Mouse (Mus musculus) neural tube, embryonic 14.5 days (tissue): ENCODE data around the gene Palm2. TPM values are rescaled to one million over a fixed set of nuclear protein-coding genes. Genes with fewer than 3 reads are reported as not detected.

Experiments
- ATAC-seq: fragments of 200-750 bp; cut with Nextera tagmentation; 2 replicates; pipeline ENCODE4 v1.8.0; 2017; ENCODE audit warnings: low read depth, mild to moderate bottlenecking, moderate TSS enrichment, moderate library complexity
- H3K27ac ChIP-seq: fragments of 300-500 bp; sonication (generic); 2 replicates; pipeline ENCODE4 v1.5.1; 2014; ENCODE audit warnings: low read depth, mild to moderate bottlenecking, control low read depth, low read length, moderate library complexity, mixed read lengths
- H3K27me3 ChIP-seq: fragments of 300-500 bp; sonication (generic); 2 replicates; pipeline ENCODE4 v1.6.1; 2014; ENCODE audit warnings: low read length; ENCODE audit not compliant: control insufficient read depth, insufficient read depth
- H3K36me3 ChIP-seq: fragments of 300-500 bp; sonication (generic); 2 replicates; pipeline ENCODE4 v1.6.1; 2014; ENCODE audit warnings: low read length, mixed read lengths; ENCODE audit not compliant: control insufficient read depth, insufficient read depth
- H3K4me1 ChIP-seq: fragments of 300-500 bp; sonication (generic); 2 replicates; pipeline ENCODE4 v1.6.1; 2014; ENCODE audit warnings: low read length; ENCODE audit not compliant: control insufficient read depth, insufficient read depth
- H3K4me2 ChIP-seq: fragments of 300-500 bp; sonication (generic); 2 replicates; pipeline ENCODE4 v1.6.1; 2014; ENCODE audit warnings: mild to moderate bottlenecking, low read depth, low read length, control low read depth
- H3K4me3 ChIP-seq: fragments of 300-500 bp; sonication (generic); 2 replicates; pipeline ENCODE4 v1.5.1; 2014; ENCODE audit warnings: low read depth, low read length, control low read depth, mixed read lengths
- H3K9ac ChIP-seq: fragments of 300-500 bp; sonication (generic); replicated peaks from 2 replicates; pipeline ENCODE4 v1.6.1; 2014; ENCODE audit warnings: low read depth, mild to moderate bottlenecking, control low read depth, low read length, mixed read lengths
- H3K9me3 ChIP-seq: fragments of 300-500 bp; sonication (generic); 2 replicates; pipeline ENCODE4 v1.6.1; 2016; ENCODE audit warnings: low read length; ENCODE audit not compliant: control insufficient read depth
- WGBS: fragments of 180-500 bp; shearing (Covaris S2); extraction: QIAGEN DNeasy Blood & Tissue Kit; methylation state at CpG from one replicate; pipeline ENCODE4 v1.1.7; 2014; 5-methylcytosine and 5-hydroxymethylcytosine counted together
- polyA plus RNA-seq: library from polyadenylated mRNA; unstranded; fragments of >200 nt; fragmentation: Nextera tagmentation; extraction: Ambion mirVana; gene quantifications from 2 replicates; pipeline ENCODE4 v1.2.1, GENCODE M21; 2014

Gene Palm2
- polyA plus RNA-seq, 1 experiment from 2014 or later = 18.3 TPM

- Histone ChIP-seq H3K27me3 (no peaks in the 10 kb centered on the region), H3K27ac (no peak overlapping the region), H3K9me3 (no peaks in the 10 kb centered on the region), H3K9ac (no peak overlapping the region), H3K4me2 (no peak overlapping the region), H3K4me3 (no peak overlapping the region), H3K4me1 (0 out of 2 replicates have a peak, but pooled peaks cover 4% of the 10 kb centered on the region), H3K36me3 (no peaks in the 10 kb centered on the region)
- no peak for ATAC-seq
- WGBS = 88% methylated on average over 11 of the region's 11 CpGs
These were observed 309.4 kb downstream of the Palm2 start for GRCm38 (mm10) chr4:57743325-57743929.

DNA sequence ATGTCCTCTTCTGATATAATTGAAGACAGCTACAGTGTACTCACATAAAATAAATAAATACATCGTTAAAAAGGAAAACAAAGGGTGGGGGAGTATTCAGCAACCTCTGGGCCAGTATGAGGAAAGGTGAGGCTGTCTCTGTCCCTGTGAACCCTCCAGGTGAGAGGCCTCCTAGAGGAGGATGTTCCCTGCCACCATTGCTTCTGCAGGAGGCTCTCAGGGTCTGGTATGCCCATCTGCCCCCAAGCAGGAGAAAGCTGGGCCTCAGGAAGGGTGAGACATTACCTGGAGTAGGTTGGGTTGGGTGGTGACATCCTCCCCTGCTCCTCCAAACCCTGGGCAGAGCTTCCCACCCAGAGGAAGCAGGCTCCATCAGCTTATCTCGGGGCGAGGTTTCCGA lies 316.6 kb downstream of the Palm2 start:
- H3K36me3 ChIP-seq = no peaks in the 10 kb centered on the region
- H3K9me3 ChIP-seq = no peaks in the 10 kb centered on the region
- ATAC-seq = no peak
- WGBS = 72% methylated on average over 4 of the region's 4 CpGs
- no peaks in the 10 kb centered on the region for H3K27me3 ChIP-seq
- H3K4me3 ChIP-seq = no peak overlapping the region
- H3K4me2 ChIP-seq = no peak overlapping the region
- H3K27ac ChIP-seq = no peak overlapping the region
- no peaks in the 10 kb centered on the region for H3K4me1 ChIP-seq
- H3K9ac ChIP-seq = no peak overlapping the region

DNA sequence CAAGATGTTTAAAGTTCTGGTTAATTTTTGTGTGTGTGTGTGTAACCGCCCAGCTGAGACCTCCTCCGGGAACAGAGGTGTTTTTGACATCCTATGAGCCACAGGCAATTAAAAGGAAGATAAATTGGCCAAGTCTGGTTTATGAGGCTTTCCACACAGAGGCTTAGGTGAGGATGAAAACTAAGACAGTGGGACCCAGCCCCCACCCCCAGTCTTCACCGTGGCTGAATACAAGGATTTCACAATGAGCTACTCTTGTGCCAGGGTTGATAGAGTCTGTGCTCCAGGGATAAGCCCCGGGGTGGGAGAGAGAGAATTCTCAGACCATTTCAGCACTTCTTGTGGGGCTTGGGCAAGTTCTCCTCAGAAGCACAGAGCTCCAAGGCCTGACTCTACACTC lies 317.0 kb downstream of the Palm2 start:
- H3K9me3 ChIP-seq = no peaks in the 10 kb centered on the region
- no peak overlapping the region for H3K9ac ChIP-seq
- no peak overlapping the region for H3K27ac ChIP-seq
- no peak; the same call in 1 of the 2 replicates for ATAC-seq
- no peaks in the 10 kb centered on the region for H3K27me3 ChIP-seq
- no peak overlapping the region for H3K4me2 ChIP-seq
- no peaks in the 10 kb centered on the region for H3K36me3 ChIP-seq
- H3K4me3 ChIP-seq = no peak overlapping the region
- no peaks in the 10 kb centered on the region for H3K4me1 ChIP-seq
- 69% methylated on average over 4 of the region's 4 CpGs for WGBS

DNA sequence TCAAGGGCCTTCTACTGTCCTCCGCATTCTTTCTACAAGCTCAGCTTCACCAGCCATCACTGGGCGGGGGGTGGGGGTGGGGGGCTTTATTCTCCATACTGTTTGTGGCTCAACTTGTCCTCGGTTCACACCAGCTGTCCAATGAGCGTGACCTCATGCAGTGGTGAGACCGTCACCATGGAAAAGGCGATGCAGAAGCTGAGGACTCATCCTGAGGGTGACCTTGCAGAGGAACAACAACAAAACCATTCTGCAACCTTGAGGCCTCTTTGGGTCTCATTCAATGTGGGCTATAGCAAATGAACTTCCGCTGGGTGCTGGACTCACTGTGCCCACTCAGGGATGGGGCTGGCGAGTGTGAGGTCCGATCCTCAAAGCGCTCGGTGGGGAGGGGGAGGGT lies 317.5 kb downstream of the Palm2 start:
- ATAC-seq = no peak
- no peaks in the 10 kb centered on the region for H3K9me3 ChIP-seq
- WGBS = 83% methylated on average over 11 of the region's 11 CpGs
- H3K36me3 ChIP-seq = no peaks in the 10 kb centered on the region
- no peak overlapping the region for H3K27ac ChIP-seq
- no peak overlapping the region for H3K9ac ChIP-seq
- no peak overlapping the region for H3K4me2 ChIP-seq
- H3K27me3 ChIP-seq = no peaks in the 10 kb centered on the region
- no peak overlapping the region for H3K4me3 ChIP-seq
- no peaks in the 10 kb centered on the region for H3K4me1 ChIP-seq

DNA sequence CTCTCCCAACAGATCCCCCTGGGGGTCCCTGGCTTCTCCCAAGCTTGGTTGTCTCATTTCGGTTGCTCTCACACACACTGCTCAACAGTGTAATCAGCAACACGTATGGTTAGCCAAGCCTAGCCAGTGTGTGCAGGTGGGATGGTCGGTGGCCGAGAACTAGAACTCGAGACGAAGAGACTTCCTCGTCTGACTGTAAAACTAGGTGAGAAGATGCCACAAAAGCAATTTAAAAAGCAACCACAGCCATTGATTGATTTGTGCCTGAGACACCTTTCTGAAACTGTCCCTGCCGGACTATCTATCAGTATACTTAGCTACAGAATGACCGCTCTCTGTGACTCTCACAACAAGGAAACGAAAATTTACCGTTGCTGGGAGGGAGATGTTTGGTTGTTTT lies 321.0 kb downstream of the Palm2 start:
- Histone ChIP-seq H3K9ac (no peak overlapping the region), H3K4me3 (no peak overlapping the region), H3K9me3 (no peaks in the 10 kb centered on the region), H3K27ac (no peak overlapping the region), H3K27me3 (no peaks in the 10 kb centered on the region), H3K36me3 (no peaks in the 10 kb centered on the region), H3K4me2 (no peak overlapping the region), H3K4me1 (0 out of 2 replicates have a peak, but pooled peaks cover 3% of the 10 kb centered on the region)
- WGBS = 91% methylated on average over 11 of the region's 11 CpGs
- no peak for ATAC-seq

- ATAC-seq = no peak
- Histone ChIP-seq H3K9ac (no peak overlapping the region), H3K27me3 (no peaks in the 10 kb centered on the region), H3K4me1 (0 out of 2 replicates have a peak, but pooled peaks cover 3% of the 10 kb centered on the region), H3K36me3 (no peaks in the 10 kb centered on the region), H3K27ac (no peak overlapping the region), H3K4me2 (no peak overlapping the region), H3K9me3 (no peaks in the 10 kb centered on the region), H3K4me3 (no peak overlapping the region)
- 48% methylated on average over 11 of the region's 11 CpGs for WGBS
These were observed 323.9 kb downstream of the Palm2 start for GRCm38 (mm10) chr4:57757997-57758396.

Other genes starting within 250 kb of the Palm2 start
- 6.3 and 7.6 TPM in 2 replicates for gene Ptpn3, start 132.4 kb upstream of the Palm2 start, polyA plus RNA-seq
- gene Pakap, start 133.9 kb downstream of the Palm2 start, polyA plus RNA-seq = 9.8 and 11.3 TPM in 2 replicates